Mouse (Mus musculus) liver, embryonic 12.5 days (tissue): ENCODE measurements around the gene Eif2ak1. TPM values are rescaled to one million over a fixed set of nuclear protein-coding genes. Genes with fewer than 3 reads are reported as not detected.

Experiments used
- ATAC-seq: fragments of 200-750 bp; cut with Nextera tagmentation; 2 replicates; pipeline ENCODE4 v1.8.0; 2017; ENCODE audit warnings: moderate number of reproducible peaks, mild to moderate bottlenecking, moderate library complexity
- H3K27ac ChIP-seq: fragments of 300-500 bp; sonication (generic); 2 replicates; pipeline ENCODE4 v1.5.1; 2016; ENCODE audit warnings: mild to moderate bottlenecking
- H3K27me3 ChIP-seq: fragments of 300-500 bp; sonication (generic); replicated peaks from 2 replicates; pipeline ENCODE4 v1.6.1; 2016; ENCODE audit warnings: mild to moderate bottlenecking, moderate library complexity
- H3K36me3 ChIP-seq: fragments of 300-500 bp; sonication (generic); 2 replicates; pipeline ENCODE4 v1.6.1; 2016; ENCODE audit warnings: mild to moderate bottlenecking, moderate library complexity
- H3K4me1 ChIP-seq: fragments of 300-500 bp; sonication (generic); 2 replicates; pipeline ENCODE4 v1.6.1; 2016
- H3K4me2 ChIP-seq: fragments of 300-500 bp; sonication (generic); 2 replicates; pipeline ENCODE4 v1.6.1; 2016; ENCODE audit warnings: mild to moderate bottlenecking, moderate library complexity
- H3K4me3 ChIP-seq: fragments of 300-500 bp; sonication (generic); 2 replicates; pipeline ENCODE4 v1.5.1; 2016; ENCODE audit warnings: mild to moderate bottlenecking, moderate library complexity
- H3K9ac ChIP-seq: fragments of 300-500 bp; sonication (generic); 2 replicates; pipeline ENCODE4 v1.6.1; 2016; ENCODE audit warnings: mild to moderate bottlenecking, moderate library complexity
- H3K9me3 ChIP-seq: fragments of 300-500 bp; sonication (generic); replicated peaks from 2 replicates; pipeline ENCODE4 v1.6.1; 2016; ENCODE audit warnings: mild to moderate bottlenecking, moderate library complexity
- WGBS: fragments of 180-500 bp; shearing (Covaris S2); methylation state at CpG from one replicate; pipeline ENCODE4 v1.1.7; 2016; ENCODE audit not compliant: insufficient replicate concordance; 5-methylcytosine and 5-hydroxymethylcytosine counted together
- polyA plus RNA-seq: library from polyadenylated mRNA; unstranded; fragments of >200 nt; fragmentation: Nextera tagmentation; extraction: Ambion mirVana; gene quantifications from 2 replicates; pipeline ENCODE4 v1.2.1, GENCODE M21; 2016

Eif2ak1 gene
- polyA plus RNA-seq, 1 experiment from 2014 or later = 109 TPM

DNA sequence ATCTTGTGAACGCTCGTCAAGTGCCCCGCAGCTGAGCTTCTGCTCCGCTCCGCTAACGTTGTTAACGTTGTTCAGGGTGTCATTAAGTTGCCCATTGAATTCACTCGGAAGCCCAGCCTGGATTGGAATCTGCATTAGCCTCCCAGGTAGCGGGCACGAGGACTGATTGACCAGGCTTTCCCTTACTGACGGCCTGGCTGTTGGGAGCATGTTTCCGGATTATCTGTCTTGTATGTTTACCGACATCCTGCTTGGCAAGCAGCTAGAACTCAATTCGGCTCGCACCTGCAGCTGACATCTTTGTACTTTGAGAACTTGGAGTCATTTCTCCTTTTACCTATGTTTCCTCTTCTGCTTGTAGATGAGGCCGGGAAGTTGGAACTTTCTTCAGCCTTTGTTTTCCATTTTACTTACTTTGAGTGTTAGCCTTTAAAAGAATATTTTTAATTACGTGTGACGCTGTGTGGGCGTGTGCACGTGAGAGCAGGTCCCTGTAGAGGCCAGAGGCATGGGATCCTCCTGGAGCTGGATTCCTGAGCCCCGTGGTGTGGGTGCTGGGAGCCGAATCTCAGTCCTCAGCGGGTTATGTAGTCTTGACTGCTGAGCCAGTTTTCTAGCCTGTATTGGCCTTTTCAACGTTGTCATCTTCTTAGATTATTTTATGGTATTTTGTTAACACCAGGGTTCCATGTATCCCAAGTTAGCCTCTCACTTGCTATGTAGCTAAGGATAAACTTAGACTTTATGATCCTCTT lies 2.5 kb downstream of the Eif2ak1 start:
- peak overlapping the region; percentile 99 for H3K4me3 ChIP-seq
- peaks cover 17% of the 10 kb centered on the region for H3K36me3 ChIP-seq
- 86% methylated on average over 24 of the region's 24 CpGs for WGBS
- peak overlapping the region; percentile 99 for H3K27ac ChIP-seq
- H3K4me2 ChIP-seq = peak overlapping the region; percentile 91
- H3K9me3 ChIP-seq = no peaks in the 10 kb centered on the region
- peak overlapping the region; percentile 96 for H3K9ac ChIP-seq
- ATAC-seq = no peak
- H3K27me3 ChIP-seq = no peaks in the 10 kb centered on the region
- H3K4me1 ChIP-seq = peaks cover 24% of the 10 kb centered on the region

GRCm38 (mm10) chr5:143820820-143821219 lies 3.2 kb downstream of the Eif2ak1 start:
- peaks cover 17% of the 10 kb centered on the region for H3K36me3 ChIP-seq
- peak overlapping the region; percentile 99 for H3K4me3 ChIP-seq
- no peak for ATAC-seq
- no peaks in the 10 kb centered on the region for H3K9me3 ChIP-seq
- 89% methylated on average over 5 of the region's 5 CpGs for WGBS
- no peaks in the 10 kb centered on the region for H3K27me3 ChIP-seq
- H3K9ac ChIP-seq = peak overlapping the region; percentile 96; the same call in 1 of the 2 replicates
- H3K4me2 ChIP-seq = peak overlapping the region; percentile 91
- peaks cover 24% of the 10 kb centered on the region for H3K4me1 ChIP-seq
- H3K27ac ChIP-seq = peak overlapping the region; percentile 99

DNA sequence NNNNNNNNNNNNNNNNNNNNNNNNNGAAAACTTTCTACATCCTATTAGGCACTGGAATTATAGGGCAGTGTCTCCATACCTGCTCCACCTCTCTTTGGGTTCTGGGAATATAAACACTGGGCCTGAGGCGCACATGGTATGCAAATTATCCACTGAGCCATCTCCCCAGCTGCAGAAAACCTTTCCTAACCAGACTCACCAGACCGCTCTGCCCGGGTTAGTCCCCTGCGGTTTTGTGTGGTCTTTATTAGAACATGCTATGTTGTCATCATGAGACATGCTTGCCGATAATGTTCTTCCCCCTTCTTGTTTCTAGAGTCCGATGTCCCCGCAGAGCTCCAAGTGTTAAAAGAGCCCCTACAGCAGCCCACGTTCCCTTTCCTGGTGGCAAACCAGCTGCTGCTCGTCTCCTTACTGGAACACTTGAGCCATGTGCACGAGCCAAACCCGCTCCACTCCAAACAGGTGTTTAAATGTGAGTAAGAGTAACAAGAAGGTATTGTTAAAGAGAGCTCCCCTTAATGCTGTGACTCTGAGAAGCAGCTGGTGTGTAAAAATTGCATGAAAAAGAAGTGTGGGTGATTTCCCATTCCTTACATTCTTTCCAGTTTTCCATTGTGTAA lies 54.1 kb downstream of the Eif2ak1 start:
- no peak for ATAC-seq
- no peak overlapping the region for H3K4me3 ChIP-seq
- 88% methylated on average over 11 of the region's 11 CpGs for WGBS
- peaks cover 53% of the 10 kb centered on the region for H3K36me3 ChIP-seq
- H3K27ac ChIP-seq = no peak overlapping the region
- no peak overlapping the region for H3K9ac ChIP-seq
- H3K9me3 ChIP-seq = no peaks in the 10 kb centered on the region
- peaks cover 18% of the 10 kb centered on the region for H3K4me1 ChIP-seq
- no peaks in the 10 kb centered on the region for H3K27me3 ChIP-seq
- no peak overlapping the region for H3K4me2 ChIP-seq

DNA sequence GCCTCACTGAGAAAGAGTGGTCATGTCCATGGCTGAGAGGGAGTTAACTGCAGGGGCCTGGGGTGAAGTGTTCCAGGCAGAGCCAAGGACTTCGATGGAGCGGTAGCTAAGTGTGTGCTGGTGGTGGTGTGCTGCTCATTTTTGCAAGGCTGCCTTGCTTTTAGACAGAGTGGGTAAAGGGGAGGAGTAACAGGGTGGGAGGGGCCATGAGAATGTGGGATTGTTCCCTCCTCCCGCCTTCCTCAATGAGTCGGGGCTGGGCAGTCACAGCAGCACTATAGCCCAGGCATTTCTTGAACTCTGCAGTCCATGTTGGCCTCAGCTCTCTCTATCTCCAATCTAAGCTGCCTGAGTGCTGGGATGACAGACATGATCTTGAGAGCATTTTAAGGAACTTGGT lies 57.0 kb downstream of the Eif2ak1 start:
- no peaks in the 10 kb centered on the region for H3K27me3 ChIP-seq
- no peak overlapping the region for H3K27ac ChIP-seq
- no peaks in the 10 kb centered on the region for H3K9me3 ChIP-seq
- no peak overlapping the region for H3K4me2 ChIP-seq
- peaks cover 18% of the 10 kb centered on the region for H3K4me1 ChIP-seq
- peak; percentile 66 for ATAC-seq
- peaks cover 82% of the 10 kb centered on the region for H3K36me3 ChIP-seq
- WGBS = 79% methylated on average over 4 of the region's 4 CpGs
- H3K4me3 ChIP-seq = no peak overlapping the region
- no peak overlapping the region for H3K9ac ChIP-seq

DNA sequence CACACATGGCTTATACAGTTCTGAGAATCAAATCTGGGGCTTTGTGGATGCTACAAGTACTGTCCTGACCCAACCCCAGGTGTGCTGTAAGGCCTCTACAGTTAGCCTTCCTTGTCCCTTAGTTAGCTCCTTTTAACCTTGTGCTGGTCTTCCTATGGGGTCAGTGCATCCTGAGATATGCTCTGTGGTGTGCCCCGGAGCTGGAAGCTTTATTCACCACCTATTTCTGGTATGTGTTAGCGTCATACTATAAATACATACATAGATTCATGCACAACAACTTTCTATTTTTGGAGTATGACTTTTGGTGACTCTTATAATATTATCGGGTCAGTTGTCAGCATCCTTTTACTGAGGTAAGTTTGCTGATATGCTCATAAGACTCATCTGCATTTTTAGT lies 67.7 kb downstream of the Eif2ak1 start:
- H3K36me3 ChIP-seq = peaks cover 100% of the 10 kb centered on the region
- 96% methylated on average over 3 of the region's 3 CpGs for WGBS
- no peak for ATAC-seq

DNA sequence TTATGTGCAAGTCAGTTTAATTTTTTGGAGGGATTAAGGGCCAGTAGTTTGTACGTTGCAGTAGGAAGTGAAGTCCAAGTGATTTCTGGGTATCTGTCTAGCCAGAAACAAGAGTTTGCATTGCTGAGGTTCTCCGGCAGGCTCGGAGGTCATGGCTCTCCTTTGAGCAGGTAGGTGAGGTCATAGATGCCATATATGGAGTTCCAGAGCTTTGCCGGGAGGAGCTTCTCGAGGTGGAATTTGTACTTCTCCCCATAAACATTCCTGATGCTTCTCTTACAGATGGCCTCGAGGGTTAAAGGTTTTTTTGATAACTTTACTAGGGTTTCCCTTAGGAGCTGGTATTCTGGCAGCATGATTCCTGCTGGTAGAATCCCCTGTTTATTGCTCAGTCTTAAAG lies 73.2 kb downstream of the Eif2ak1 start:
- H3K9me3 ChIP-seq = 0 out of 2 replicates have a peak, but pooled peaks cover under 1% of the 10 kb centered on the region
- H3K4me2 ChIP-seq = no peak overlapping the region
- no peak for ATAC-seq
- no peak overlapping the region for H3K4me3 ChIP-seq
- no peak overlapping the region for H3K9ac ChIP-seq
- 75% methylated on average over 6 of the region's 6 CpGs for WGBS
- H3K27ac ChIP-seq = no peak overlapping the region
- H3K4me1 ChIP-seq = peaks cover 31% of the 10 kb centered on the region
- H3K36me3 ChIP-seq = peaks cover 100% of the 10 kb centered on the region
- H3K27me3 ChIP-seq = no peaks in the 10 kb centered on the region

More for the DNA sequence above, 67.7 kb downstream of the Eif2ak1 start:
- Histone ChIP-seq H3K27me3 (no peaks in the 10 kb centered on the region), H3K9me3 (peaks cover 3% of the 10 kb centered on the region; the same call in 1 of the 2 replicates), H3K9ac (no peak overlapping the region), H3K4me3 (no peak overlapping the region), H3K4me1 (no peaks in the 10 kb centered on the region), H3K27ac (no peak overlapping the region), H3K4me2 (no peak overlapping the region)

GRCm38 (mm10) chr5:143892255-143892886 lies 74.8 kb downstream of the Eif2ak1 start:
- peaks cover 31% of the 10 kb centered on the region for H3K4me1 ChIP-seq
- 57% methylated on average over 9 of the region's 9 CpGs for WGBS
- no peaks in the 10 kb centered on the region for H3K9me3 ChIP-seq
- peak overlapping the region; percentile 46; the same call in 1 of the 2 replicates for H3K27ac ChIP-seq
- H3K36me3 ChIP-seq = peaks cover 100% of the 10 kb centered on the region
- H3K9ac ChIP-seq = no peak overlapping the region
- peak; percentile 54 for ATAC-seq
- H3K4me3 ChIP-seq = no peak overlapping the region
- peak overlapping the region; percentile 6; the same call in 1 of the 2 replicates for H3K4me2 ChIP-seq
- H3K27me3 ChIP-seq = no peaks in the 10 kb centered on the region

GRCm38 (mm10) chr5:143893396-143893795 lies 75.8 kb downstream of the Eif2ak1 start:
- Histone ChIP-seq H3K27me3 (no peaks in the 10 kb centered on the region), H3K9ac (no peak overlapping the region), H3K4me2 (no peak overlapping the region), H3K27ac (no peak overlapping the region), H3K9me3 (no peaks in the 10 kb centered on the region), H3K36me3 (peaks cover 100% of the 10 kb centered on the region), H3K4me3 (no peak overlapping the region), H3K4me1 (peaks cover 31% of the 10 kb centered on the region)
- ATAC-seq = peak; percentile 68
- 24% methylated on average over 5 of the region's 5 CpGs for WGBS

DNA sequence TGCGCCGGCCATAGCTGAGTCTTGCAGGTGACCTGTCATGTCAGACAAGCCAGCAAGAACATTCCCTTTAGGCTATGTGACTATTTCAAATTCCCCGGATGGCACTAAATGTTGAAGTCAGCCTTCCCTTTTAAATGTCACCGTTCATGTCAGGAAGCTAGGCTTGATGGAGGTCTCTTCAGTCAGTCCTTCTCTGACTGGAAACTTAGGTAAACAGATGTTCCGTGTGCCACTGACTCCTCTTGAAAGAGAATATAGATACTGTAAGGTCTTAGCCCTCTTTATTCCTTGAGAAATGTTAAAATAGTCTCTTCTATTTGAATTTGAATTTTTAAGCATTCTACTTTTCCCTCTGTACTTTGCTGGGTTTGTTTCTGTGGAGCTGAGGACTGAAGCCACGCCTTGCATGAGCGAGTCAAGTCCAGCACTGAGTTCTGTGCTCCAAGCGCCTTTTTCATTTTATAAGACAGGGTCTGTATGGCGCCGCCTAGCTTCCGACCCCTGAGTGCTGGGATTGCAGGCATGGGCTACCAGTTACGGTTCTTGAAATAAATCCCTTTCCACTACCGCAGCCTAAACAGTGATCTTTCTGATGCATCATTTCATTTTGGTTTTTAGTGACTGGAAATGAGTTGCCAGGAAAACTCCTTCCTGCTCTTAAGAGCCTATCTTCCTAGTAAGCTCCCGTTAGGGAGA lies 80.2 kb downstream of the Eif2ak1 start, which contains the start of gene Ankrd61:
Ankrd61 (minus strand) TSS at position 51 of the 696 bp plus-strand sequence.
- Histone ChIP-seq H3K4me1 (peaks cover 14% of the 10 kb centered on the region), H3K9ac (no peak within 1 kb of the TSS), H3K27ac (no peak within 1 kb of the TSS), H3K36me3 (peaks cover 100% of the 10 kb centered on the region), H3K27me3 (no peaks in the 10 kb centered on the region), H3K4me3 (no peak within 1 kb of the TSS), H3K4me2 (no peak within 1 kb of the TSS), H3K9me3 (no peaks in the 10 kb centered on the region)
- WGBS = 86% methylated on average over 14 of the region's 14 CpGs
- no peak for ATAC-seq

- Histone ChIP-seq H3K27me3 (no peaks in the 10 kb centered on the region), H3K4me1 (peaks cover 28% of the 10 kb centered on the region), H3K9ac (no peak overlapping the region), H3K9me3 (no peaks in the 10 kb centered on the region), H3K27ac (no peak overlapping the region), H3K4me2 (no peak overlapping the region), H3K36me3 (peaks cover 100% of the 10 kb centered on the region), H3K4me3 (no peak overlapping the region)
- ATAC-seq = no peak
- 90% methylated on average over 3 of the region's 3 CpGs for WGBS
Measured at GRCm38 (mm10) chr5:143902111-143902510, 84.5 kb downstream of the Eif2ak1 start.

DNA sequence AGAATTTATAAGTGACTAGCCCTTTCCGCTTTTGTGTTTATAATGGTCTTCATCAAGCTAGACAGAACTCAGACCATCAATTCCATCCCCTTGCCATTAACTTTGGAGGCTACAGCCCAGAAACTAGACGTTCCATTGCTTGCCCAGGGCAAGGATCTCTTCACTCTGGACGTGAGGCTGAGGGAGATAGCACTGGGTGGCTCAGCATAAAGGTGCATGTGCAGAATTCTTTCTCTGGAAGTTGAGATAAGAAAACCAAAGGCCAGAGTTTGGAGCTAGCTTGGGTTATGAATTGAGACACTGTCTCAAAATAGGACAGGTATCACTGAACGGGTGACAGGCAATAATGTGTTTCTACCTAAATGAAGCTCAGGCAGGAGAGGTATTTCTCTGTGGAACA lies 86.2 kb downstream of the Eif2ak1 start:
- H3K9ac ChIP-seq = 0 out of 2 replicates have a peak overlapping the region, but pooled peaks have one; percentile 0
- peaks cover 93% of the 10 kb centered on the region for H3K36me3 ChIP-seq
- ATAC-seq = peak; percentile 74
- H3K9me3 ChIP-seq = no peaks in the 10 kb centered on the region
- H3K4me3 ChIP-seq = no peak overlapping the region
- H3K27ac ChIP-seq = peak overlapping the region; percentile 53; the same call in 1 of the 2 replicates
- H3K27me3 ChIP-seq = no peaks in the 10 kb centered on the region
- peaks cover 45% of the 10 kb centered on the region for H3K4me1 ChIP-seq
- 37% methylated on average over 4 of the region's 4 CpGs for WGBS
- H3K4me2 ChIP-seq = no peak overlapping the region; the same call in 1 of the 2 replicates
